Comparison of ENCODE assay signal across 10 mouse cellular contexts in the genomic region with DNA sequence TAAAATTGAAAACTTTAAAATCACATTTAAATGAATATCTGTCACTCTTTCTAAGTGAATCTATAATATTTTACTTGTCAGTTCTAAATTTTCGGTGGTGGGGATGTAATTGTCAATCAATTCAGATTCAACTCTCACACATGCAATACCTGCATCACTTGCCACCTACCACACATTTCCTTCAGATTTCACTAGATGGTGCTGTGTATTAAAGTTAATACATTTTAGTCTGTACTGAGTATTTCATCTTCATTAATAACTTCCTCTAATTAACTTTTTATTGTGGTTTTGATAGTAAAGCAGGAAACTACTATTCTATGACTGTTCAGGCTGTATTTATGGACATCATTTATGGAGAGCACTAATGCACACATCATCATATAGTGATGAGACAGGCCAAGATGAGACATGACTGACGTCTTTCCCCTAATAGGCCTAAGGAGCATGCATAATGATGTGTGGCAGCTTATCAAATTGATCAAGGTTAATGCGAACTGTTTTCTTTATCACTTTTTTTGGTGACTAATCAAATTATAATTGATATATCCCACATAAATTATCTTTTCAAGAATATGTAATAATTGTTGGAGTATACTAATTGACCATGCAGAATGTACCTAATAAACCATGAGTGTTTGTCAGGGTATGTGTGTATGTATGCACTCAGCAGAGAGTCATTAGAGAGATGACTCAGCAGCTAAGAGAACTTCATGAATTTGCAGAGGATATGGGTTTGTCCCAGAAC.
A peak's percentile ranks its signal among the peaks of the same experiment; 100 is the strongest.
DNase-seq lines count a peak whose midpoint lies in the region; ATAC-seq and TF ChIP-seq lines count a peak whose summit lies in the region.
"Had no signal": no experiment of that assay in that cellular context is flagged by ENCODE, and none has a peak within 500 bp of the region (broad histone marks: within the 10 kb centered on the region; RNA-seq: fewer than 3 reads in every experiment).

No protein-coding gene starts in this region.

- TF ChIP-seq POLR2A in MEL (IDR thresholded peaks at IDR 0.05; ENCODE audit: control insufficient read depth in 1 of 2, insufficient read depth in 1 of 2, low read depth in 1 of 2, low read length in 2 of 2, poor library complexity in 1 of 2): no peak

- DNase-seq in MEL (ENCODE audit: low read depth, low spot score): peak; percentile 65
- DNase-seq in forebrain, embryonic 14.5 days (ENCODE audit: low spot score): peak; percentile 43
- no peak for DNase-seq in testis, postnatal 14 days (ENCODE audit: low spot score)
- DNase-seq in kidney, adult 18-20 months: no peak

- H3K9ac ChIP-seq in intestine, embryonic 16.5 days (ENCODE audit: low read depth, low read length): no peak overlapping the region
- H3K9ac ChIP-seq in intestine, embryonic 15.5 days: no peak overlapping the region
- no peak overlapping the region for H3K9ac ChIP-seq in MEL (ENCODE audit: control insufficient read depth, low read depth, low read length, poor library complexity, severe bottlenecking)
- H3K9ac ChIP-seq in forebrain, embryonic 14.5 days (ENCODE audit: low read length): no peak overlapping the region
- no peak overlapping the region for H3K9ac ChIP-seq in midbrain, embryonic 13.5 days (replicated peaks)
- H3K9ac ChIP-seq: embryonic facial prominence, embryonic 15.5 days; lung, embryonic 15.5 days had no signal

- 68% methylated on average over 3 of the region's 3 CpGs for WGBS in intestine, embryonic 16.5 days
- WGBS in intestine, embryonic 15.5 days: 76% methylated on average over 3 of the region's 3 CpGs
- WGBS in forebrain, embryonic 14.5 days: 82% methylated on average over 3 of the region's 3 CpGs
- 78% methylated on average over 3 of the region's 3 CpGs for WGBS in midbrain, embryonic 13.5 days

- no peak for TF ChIP-seq EP300 in MEL (IDR thresholded peaks at IDR 0.05; ENCODE audit: low read depth in 1 of 2, low read length in 2 of 2)

- TF ChIP-seq RAD21 in MEL (IDR thresholded peaks at IDR 0.05; ENCODE audit: low read depth, low read length): peak; percentile 82

- ATAC-seq in intestine, embryonic 16.5 days: peak; percentile 48; the same call in 1 of the 2 replicates
- no peak for ATAC-seq in intestine, embryonic 15.5 days
- ATAC-seq in forebrain, embryonic 14.5 days: peak; percentile 61; the same call in 1 of the 2 replicates
- ATAC-seq in midbrain, embryonic 13.5 days: peak; percentile 82
- ATAC-seq in erythroblast, adult 5-6 weeks (replicated peaks; ENCODE audit: low FRiP score, poor library complexity, severe bottlenecking): no peak

- peak in 1 of 3 experiments; percentile 65; a peak in 2 of 6 replicates for TF ChIP-seq CTCF in MEL (IDR thresholded peaks at IDR 0.05 in 2 of 3, conservative IDR thresholded peaks at IDR 0.05 in 1 of 3; ENCODE audit: control insufficient read depth in 1 of 3, insufficient read depth in 1 of 3, low read depth in 2 of 3, low read length in 3 of 3, poor library complexity in 1 of 3, severe bottlenecking in 1 of 3)

- H3K9me3 ChIP-seq in intestine, embryonic 16.5 days (ENCODE audit: control insufficient read depth, low read length): no peaks in the 10 kb centered on the region
- no peaks in the 10 kb centered on the region for H3K9me3 ChIP-seq in intestine, embryonic 15.5 days
- no peaks in the 10 kb centered on the region for H3K9me3 ChIP-seq in MEL (replicated peaks; ENCODE audit: insufficient read depth, low read length)
- H3K9me3 ChIP-seq in forebrain, embryonic 14.5 days (replicated peaks; ENCODE audit: control insufficient read depth, low read length): no peaks in the 10 kb centered on the region
- H3K9me3 ChIP-seq in midbrain, embryonic 13.5 days: no peaks in the 10 kb centered on the region
- H3K9me3 ChIP-seq: embryonic facial prominence, embryonic 15.5 days; lung, embryonic 15.5 days had no signal

- no peak overlapping the region for H3K4me3 ChIP-seq in intestine, embryonic 16.5 days (ENCODE audit: low read length)
- H3K4me3 ChIP-seq in intestine, embryonic 15.5 days (replicated peaks): no peak overlapping the region
- no peak overlapping the region for H3K4me3 ChIP-seq in MEL (ENCODE audit: control insufficient read depth in 1 of 2, insufficient read depth in 1 of 2, low read depth in 2 of 2, low read length in 2 of 2)
- no peak overlapping the region for H3K4me3 ChIP-seq in forebrain, embryonic 14.5 days (ENCODE audit: low read depth, low read length)
- no peak overlapping the region for H3K4me3 ChIP-seq in midbrain, embryonic 13.5 days (replicated peaks)
- H3K4me3 ChIP-seq: embryonic facial prominence, embryonic 15.5 days; lung, embryonic 15.5 days had no signal

- no peak overlapping the region for H3K27ac ChIP-seq in intestine, embryonic 16.5 days (ENCODE audit: low read length)
- no peak overlapping the region for H3K27ac ChIP-seq in intestine, embryonic 15.5 days
- H3K27ac ChIP-seq in MEL (ENCODE audit: control insufficient read depth, low read depth, low read length): no peak overlapping the region
- H3K27ac ChIP-seq in forebrain, embryonic 14.5 days (ENCODE audit: low read depth, low read length): no peak overlapping the region
- no peak overlapping the region for H3K27ac ChIP-seq in midbrain, embryonic 13.5 days
- H3K27ac ChIP-seq: embryonic facial prominence, embryonic 15.5 days; lung, embryonic 15.5 days had no signal

- no peak overlapping the region for H3K4me2 ChIP-seq in intestine, embryonic 16.5 days (ENCODE audit: low read depth, low read length)
- H3K4me2 ChIP-seq in intestine, embryonic 15.5 days (replicated peaks): no peak overlapping the region
- H3K4me2 ChIP-seq in forebrain, embryonic 14.5 days (ENCODE audit: low read length): no peak overlapping the region
- no peak overlapping the region for H3K4me2 ChIP-seq in midbrain, embryonic 13.5 days (replicated peaks)
- H3K4me2 ChIP-seq: embryonic facial prominence, embryonic 15.5 days; lung, embryonic 15.5 days had no signal

- no peaks in the 10 kb centered on the region for H3K36me3 ChIP-seq in intestine, embryonic 16.5 days (ENCODE audit: control insufficient read depth, insufficient read depth, low read length)
- no peaks in the 10 kb centered on the region for H3K36me3 ChIP-seq in intestine, embryonic 15.5 days
- no peaks in the 10 kb centered on the region for H3K36me3 ChIP-seq in MEL (ENCODE audit: control insufficient read depth in 1 of 2, insufficient read depth in 2 of 2, low read length in 2 of 2)
- no peaks in the 10 kb centered on the region for H3K36me3 ChIP-seq in forebrain, embryonic 14.5 days (ENCODE audit: control insufficient read depth, insufficient read depth, low read length)
- no peaks in the 10 kb centered on the region for H3K36me3 ChIP-seq in midbrain, embryonic 13.5 days
- H3K36me3 ChIP-seq: embryonic facial prominence, embryonic 15.5 days; lung, embryonic 15.5 days had no signal

- H3K27me3 ChIP-seq in intestine, embryonic 16.5 days (replicated peaks; ENCODE audit: control insufficient read depth, insufficient read depth, low read length): no peaks in the 10 kb centered on the region
- H3K27me3 ChIP-seq in intestine, embryonic 15.5 days (replicated peaks): no peaks in the 10 kb centered on the region
- no peaks in the 10 kb centered on the region for H3K27me3 ChIP-seq in MEL (ENCODE audit: control insufficient read depth in 1 of 2, insufficient read depth in 2 of 2, low read length in 2 of 2)
- no peaks in the 10 kb centered on the region for H3K27me3 ChIP-seq in forebrain, embryonic 14.5 days (replicated peaks; ENCODE audit: control insufficient read depth, insufficient read depth, low read length)
- no peaks in the 10 kb centered on the region for H3K27me3 ChIP-seq in midbrain, embryonic 13.5 days
- H3K27me3 ChIP-seq: embryonic facial prominence, embryonic 15.5 days; lung, embryonic 15.5 days had no signal

- no peaks in the 10 kb centered on the region for H3K79me2 ChIP-seq in MEL (ENCODE audit: control insufficient read depth, insufficient read depth, low read length, poor library complexity)

- H3K4me1 ChIP-seq in intestine, embryonic 16.5 days (ENCODE audit: control insufficient read depth, insufficient read depth, low read length): no peaks in the 10 kb centered on the region
- no peaks in the 10 kb centered on the region for H3K4me1 ChIP-seq in intestine, embryonic 15.5 days (replicated peaks)
- peaks cover 0 to 3% of the 10 kb centered on the region in 2 experiments; a peak in 1 of 4 replicates for H3K4me1 ChIP-seq in MEL (ENCODE audit: control insufficient read depth in 1 of 2, insufficient read depth in 2 of 2, low read length in 2 of 2)
- no peaks in the 10 kb centered on the region for H3K4me1 ChIP-seq in forebrain, embryonic 14.5 days (ENCODE audit: control insufficient read depth, insufficient read depth, low read length)
- H3K4me1 ChIP-seq in midbrain, embryonic 13.5 days (replicated peaks): no peaks in the 10 kb centered on the region
- H3K4me1 ChIP-seq: embryonic facial prominence, embryonic 15.5 days; lung, embryonic 15.5 days had no signal

TF ChIP-seq in MEL, 35 proteins besides CTCF, POLR2A, EP300 and RAD21:
- no peak for TF ChIP-seq POLR2AphosphoS5 (IDR thresholded peaks at IDR 0.05; ENCODE audit: borderline replicate concordance, low read depth, low read length)
- peak; percentile 71 for TF ChIP-seq ZC3H11A (IDR thresholded peaks at IDR 0.05; ENCODE audit: low read depth, low read length)
- TF ChIP-seq UBTF (IDR thresholded peaks at IDR 0.05; ENCODE audit: borderline replicate concordance, insufficient read depth, low read depth, low read length): no peak
- no peak for TF ChIP-seq ZNF384 (IDR thresholded peaks at IDR 0.05; ENCODE audit: low read depth, low read length)
- no peak for TF ChIP-seq POLR2AphosphoS2 (IDR thresholded peaks at IDR 0.05; ENCODE audit: low read length)
- no peak for TF ChIP-seq BHLHE40 (IDR thresholded peaks at IDR 0.05; ENCODE audit: borderline replicate concordance, low read depth, low read length)
- TF ChIP-seq MAFK (IDR thresholded peaks at IDR 0.05; ENCODE audit: borderline replicate concordance, low read depth, low read length): no peak
- TF ChIP-seq SMC3 (IDR thresholded peaks at IDR 0.05; ENCODE audit: low read depth, low read length): peak; percentile 83
- no peak for TF ChIP-seq SIN3A (IDR thresholded peaks at IDR 0.05; ENCODE audit: low read length)
- no peak for TF ChIP-seq TCF12 (IDR thresholded peaks at IDR 0.05; ENCODE audit: low read depth, low read length)

Comparison
In these comparisons a context has a peak if more than half of its experiments do, and no peak if none do; other contexts are left out.
1. ATAC-seq: peak in intestine, embryonic 16.5 days (single experiment), forebrain, embryonic 14.5 days (single experiment) and midbrain, embryonic 13.5 days (single experiment); none in intestine, embryonic 15.5 days (single experiment) and erythroblast, adult 5-6 weeks (single experiment).
2. DNase-seq: peak in MEL (single experiment) and forebrain, embryonic 14.5 days (single experiment); none in testis, postnatal 14 days (single experiment) and kidney, adult 18-20 months (single experiment).